Mouse (Mus musculus) neural tube, embryonic 14.5 days (tissue): ENCODE data around the gene Slc22a6. TPM values are rescaled to one million over a fixed set of nuclear protein-coding genes. Genes with fewer than 3 reads are reported as not detected.

ENCODE experiments used
- ATAC-seq: fragments of 200-750 bp; cut with Nextera tagmentation; 2 replicates; pipeline ENCODE4 v1.8.0; 2017; ENCODE audit warnings: low read depth, mild to moderate bottlenecking, moderate TSS enrichment, moderate library complexity
- H3K27ac ChIP-seq: fragments of 300-500 bp; sonication (generic); 2 replicates; pipeline ENCODE4 v1.5.1; 2014; ENCODE audit warnings: low read depth, mild to moderate bottlenecking, control low read depth, low read length, moderate library complexity, mixed read lengths
- H3K27me3 ChIP-seq: fragments of 300-500 bp; sonication (generic); 2 replicates; pipeline ENCODE4 v1.6.1; 2014; ENCODE audit warnings: low read length; ENCODE audit not compliant: control insufficient read depth, insufficient read depth
- H3K36me3 ChIP-seq: fragments of 300-500 bp; sonication (generic); 2 replicates; pipeline ENCODE4 v1.6.1; 2014; ENCODE audit warnings: low read length, mixed read lengths; ENCODE audit not compliant: control insufficient read depth, insufficient read depth
- H3K4me1 ChIP-seq: fragments of 300-500 bp; sonication (generic); 2 replicates; pipeline ENCODE4 v1.6.1; 2014; ENCODE audit warnings: low read length; ENCODE audit not compliant: control insufficient read depth, insufficient read depth
- H3K4me2 ChIP-seq: fragments of 300-500 bp; sonication (generic); 2 replicates; pipeline ENCODE4 v1.6.1; 2014; ENCODE audit warnings: mild to moderate bottlenecking, low read depth, low read length, control low read depth
- H3K4me3 ChIP-seq: fragments of 300-500 bp; sonication (generic); 2 replicates; pipeline ENCODE4 v1.5.1; 2014; ENCODE audit warnings: low read depth, low read length, control low read depth, mixed read lengths
- H3K9ac ChIP-seq: fragments of 300-500 bp; sonication (generic); replicated peaks from 2 replicates; pipeline ENCODE4 v1.6.1; 2014; ENCODE audit warnings: low read depth, mild to moderate bottlenecking, control low read depth, low read length, mixed read lengths
- H3K9me3 ChIP-seq: fragments of 300-500 bp; sonication (generic); 2 replicates; pipeline ENCODE4 v1.6.1; 2016; ENCODE audit warnings: low read length; ENCODE audit not compliant: control insufficient read depth
- WGBS: fragments of 180-500 bp; shearing (Covaris S2); extraction: QIAGEN DNeasy Blood & Tissue Kit; methylation state at CpG from one replicate; pipeline ENCODE4 v1.1.7; 2014; 5-methylcytosine and 5-hydroxymethylcytosine counted together
- polyA plus RNA-seq: library from polyadenylated mRNA; unstranded; fragments of >200 nt; fragmentation: Nextera tagmentation; extraction: Ambion mirVana; gene quantifications from 2 replicates; pipeline ENCODE4 v1.2.1, GENCODE M21; 2014

Slc22a6 gene
- polyA plus RNA-seq, 1 experiment from 2014 or later: not detected

GRCm38 (mm10) chr19:8601922-8602321, 15.9 kb upstream of the Slc22a6 start:
- H3K4me1 ChIP-seq: no peaks in the 10 kb centered on the region
- no peaks in the 10 kb centered on the region for H3K27me3 ChIP-seq
- no peak overlapping the region for H3K27ac ChIP-seq
- ATAC-seq: no peak
- H3K36me3 ChIP-seq: no peaks in the 10 kb centered on the region
- H3K4me3 ChIP-seq: no peak overlapping the region
- H3K9ac ChIP-seq: no peak overlapping the region
- no peak overlapping the region for H3K4me2 ChIP-seq
- H3K9me3 ChIP-seq: no peaks in the 10 kb centered on the region

GRCm38 (mm10) chr19:8602914-8603313, 14.9 kb upstream of the Slc22a6 start:
- no peak overlapping the region for H3K9ac ChIP-seq
- no peaks in the 10 kb centered on the region for H3K27me3 ChIP-seq
- no peak for ATAC-seq
- no peak overlapping the region for H3K27ac ChIP-seq
- H3K9me3 ChIP-seq: no peaks in the 10 kb centered on the region
- no peak overlapping the region for H3K4me2 ChIP-seq
- H3K4me3 ChIP-seq: no peak overlapping the region
- no peaks in the 10 kb centered on the region for H3K4me1 ChIP-seq
- no peaks in the 10 kb centered on the region for H3K36me3 ChIP-seq
- WGBS: 81% methylated on average over 3 of the region's 3 CpGs

GRCm38 (mm10) chr19:8604536-8605240, 13.2 kb upstream of the Slc22a6 start:
- no peak for ATAC-seq
- no peaks in the 10 kb centered on the region for H3K9me3 ChIP-seq
- 94% methylated on average over 8 of the region's 8 CpGs for WGBS

GRCm38 (mm10) chr19:8605241-8605558, 12.6 kb upstream of the Slc22a6 start:
- H3K27me3 ChIP-seq: no peaks in the 10 kb centered on the region
- H3K9me3 ChIP-seq: no peaks in the 10 kb centered on the region
- H3K36me3 ChIP-seq: no peaks in the 10 kb centered on the region
- H3K4me1 ChIP-seq: no peaks in the 10 kb centered on the region
- WGBS: 91% methylated on average over 3 of the region's 3 CpGs
- no peak overlapping the region for H3K4me2 ChIP-seq
- H3K4me3 ChIP-seq: no peak overlapping the region
- ATAC-seq: no peak
- H3K9ac ChIP-seq: no peak overlapping the region
- H3K27ac ChIP-seq: no peak overlapping the region

More at GRCm38 (mm10) chr19:8604536-8605240, 13.2 kb upstream of the Slc22a6 start:
- no peak overlapping the region for H3K4me2 ChIP-seq
- no peaks in the 10 kb centered on the region for H3K36me3 ChIP-seq
- H3K27ac ChIP-seq: no peak overlapping the region
- no peaks in the 10 kb centered on the region for H3K4me1 ChIP-seq
- no peaks in the 10 kb centered on the region for H3K27me3 ChIP-seq
- H3K9ac ChIP-seq: no peak overlapping the region
- H3K4me3 ChIP-seq: no peak overlapping the region

GRCm38 (mm10) chr19:8611358-8612123, 6.3 kb upstream of the Slc22a6 start:
- Histone ChIP-seq H3K27ac (no peak overlapping the region), H3K4me3 (no peak overlapping the region), H3K9me3 (no peaks in the 10 kb centered on the region), H3K4me2 (no peak overlapping the region), H3K4me1 (no peaks in the 10 kb centered on the region), H3K36me3 (no peaks in the 10 kb centered on the region), H3K27me3 (no peaks in the 10 kb centered on the region), H3K9ac (no peak overlapping the region)
- no peak; the same call in 1 of the 2 replicates for ATAC-seq
- 86% methylated on average over 8 of the region's 8 CpGs for WGBS

GRCm38 (mm10) chr19:8613111-8613510, 4.7 kb upstream of the Slc22a6 start:
- H3K9me3 ChIP-seq: no peaks in the 10 kb centered on the region
- 84% methylated on average over 2 of the region's 2 CpGs for WGBS
- H3K9ac ChIP-seq: no peak overlapping the region
- H3K27me3 ChIP-seq: no peaks in the 10 kb centered on the region
- ATAC-seq: no peak
- H3K36me3 ChIP-seq: no peaks in the 10 kb centered on the region
- no peak overlapping the region for H3K27ac ChIP-seq
- no peak overlapping the region for H3K4me2 ChIP-seq
- no peak overlapping the region for H3K4me3 ChIP-seq
- no peaks in the 10 kb centered on the region for H3K4me1 ChIP-seq

- H3K27me3 ChIP-seq: no peaks in the 10 kb centered on the region
- no peaks in the 10 kb centered on the region for H3K36me3 ChIP-seq
- H3K27ac ChIP-seq: no peak overlapping the region
- H3K9ac ChIP-seq: no peak overlapping the region
- no peak for ATAC-seq
- no peaks in the 10 kb centered on the region for H3K9me3 ChIP-seq
- WGBS: 61% methylated on average over 2 of the region's 2 CpGs
- no peaks in the 10 kb centered on the region for H3K4me1 ChIP-seq
- no peak overlapping the region for H3K4me3 ChIP-seq
- no peak overlapping the region for H3K4me2 ChIP-seq
Observed at GRCm38 (mm10) chr19:8614343-8614742, 3.5 kb upstream of the Slc22a6 start.

- no peak overlapping the region for H3K4me3 ChIP-seq
- no peak overlapping the region for H3K27ac ChIP-seq
- H3K36me3 ChIP-seq: no peaks in the 10 kb centered on the region
- no peak for ATAC-seq
- H3K4me1 ChIP-seq: no peaks in the 10 kb centered on the region
- H3K4me2 ChIP-seq: no peak overlapping the region
- 80% methylated on average over 4 of the region's 4 CpGs for WGBS
- no peak overlapping the region for H3K9ac ChIP-seq
- H3K9me3 ChIP-seq: no peaks in the 10 kb centered on the region
- no peaks in the 10 kb centered on the region for H3K27me3 ChIP-seq
Observed at GRCm38 (mm10) chr19:8616314-8616713, 1.5 kb upstream of the Slc22a6 start.

- H3K4me3 ChIP-seq: no peak overlapping the region
- no peak overlapping the region for H3K9ac ChIP-seq
- WGBS: 90% methylated on average over 7 of the region's 7 CpGs
- no peaks in the 10 kb centered on the region for H3K27me3 ChIP-seq
- no peak overlapping the region for H3K4me2 ChIP-seq
- H3K36me3 ChIP-seq: no peaks in the 10 kb centered on the region
- H3K27ac ChIP-seq: no peak overlapping the region
- ATAC-seq: no peak
- H3K4me1 ChIP-seq: no peaks in the 10 kb centered on the region
- no peaks in the 10 kb centered on the region for H3K9me3 ChIP-seq
Observed at GRCm38 (mm10) chr19:8621098-8621497, 3.3 kb downstream of the Slc22a6 start.
